Mouse (Mus musculus) monocyte, adult 5-6 weeks (primary cell): ENCODE measurements at regions not wholly inside any gene's neighbourhood (a gene's known extent, or its start where the extent isn't known, plus 50 kb on each side); places are given as distances from the start of the nearest gene placed in this dataset.

ENCODE experiments used
- ATAC-seq: fragments of 153-309, 156-312 bp; replicated peaks from 2 replicates; pipeline ENCODE4 v1.8.0; 2017; ENCODE audit warnings: mild to moderate bottlenecking; ENCODE audit not compliant: low TSS enrichment, insufficient number of reproducible peaks, severe bottlenecking, poor library complexity, low FRiP score

DNA sequence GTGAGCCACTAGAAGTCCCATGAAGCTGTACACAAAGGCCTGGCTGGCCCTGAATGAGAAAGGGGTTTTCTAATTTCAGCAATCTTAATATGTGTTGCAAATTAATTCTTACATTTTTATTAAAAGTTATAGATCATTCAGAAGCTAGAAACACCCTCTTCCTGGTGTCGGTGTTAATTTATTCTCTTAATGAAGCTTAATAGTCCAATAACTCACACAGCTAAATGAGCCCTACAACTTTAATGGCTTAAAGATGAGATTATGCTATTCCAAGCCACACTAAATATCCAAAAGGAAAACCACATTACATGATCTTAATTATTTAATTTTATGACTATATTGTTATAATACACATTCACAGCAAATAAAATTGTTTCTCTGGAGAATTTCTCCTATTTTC, 585.7 kb downstream of the Basp1 start:
- no peak for ATAC-seq

DNA sequence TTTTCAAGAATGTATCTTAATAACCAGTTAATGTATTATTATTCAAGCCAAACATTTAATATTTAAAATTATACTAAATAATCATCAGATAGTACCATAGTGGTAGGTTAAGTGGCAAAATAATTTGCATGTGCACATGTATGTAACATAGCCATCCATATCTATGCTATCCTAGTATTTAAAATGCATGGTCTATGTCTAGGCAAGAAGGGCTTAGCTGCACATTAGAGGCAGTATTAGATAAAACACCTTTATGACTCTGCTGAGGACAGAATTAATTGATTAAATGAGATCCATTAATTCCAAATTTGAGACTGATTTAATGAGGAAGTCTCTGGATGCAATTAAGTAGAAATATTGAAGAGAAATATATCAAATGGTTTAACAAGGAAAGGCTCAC, 586.3 kb downstream of the Basp1 start:
- no peak for ATAC-seq

DNA sequence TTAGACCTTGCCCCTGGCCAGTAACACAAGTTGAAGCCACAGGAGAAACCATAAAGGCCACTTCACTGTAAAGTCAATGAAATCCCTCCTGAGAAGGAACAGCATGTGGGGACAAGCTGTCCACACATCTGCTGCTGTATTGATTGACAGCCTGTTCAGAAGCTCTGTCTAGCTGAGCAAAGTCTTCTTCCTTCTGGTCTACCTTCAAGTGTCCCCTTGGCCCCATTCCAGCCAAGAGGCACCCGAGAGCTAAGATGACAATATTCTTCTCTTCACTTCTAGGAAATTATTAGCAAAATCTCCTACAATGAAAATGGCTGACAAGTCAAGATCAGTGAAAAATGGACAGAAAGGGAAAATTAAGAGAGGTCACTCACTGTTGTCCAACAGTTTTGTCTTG, 616.7 kb downstream of the Basp1 start:
- ATAC-seq: no peak

DNA sequence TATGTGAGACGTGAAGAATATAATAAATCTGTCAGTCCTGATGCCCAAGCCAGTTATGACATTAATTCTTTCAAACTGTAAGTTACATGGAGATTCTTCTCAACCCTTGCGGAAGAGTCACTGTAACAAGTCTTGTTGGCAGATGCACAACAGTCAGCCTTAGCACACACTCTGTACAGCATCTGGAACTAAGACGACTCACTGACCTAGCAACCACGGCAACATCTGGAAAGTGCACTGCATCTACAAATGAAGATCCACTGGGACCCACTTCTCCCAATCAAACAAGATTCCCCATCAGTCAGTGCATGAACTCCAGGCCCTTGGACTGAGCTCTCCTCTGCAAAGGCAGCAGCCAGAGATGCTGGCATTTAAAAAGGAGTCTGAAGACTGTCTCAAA, 620.2 kb downstream of the Basp1 start:
- no peak for ATAC-seq

DNA sequence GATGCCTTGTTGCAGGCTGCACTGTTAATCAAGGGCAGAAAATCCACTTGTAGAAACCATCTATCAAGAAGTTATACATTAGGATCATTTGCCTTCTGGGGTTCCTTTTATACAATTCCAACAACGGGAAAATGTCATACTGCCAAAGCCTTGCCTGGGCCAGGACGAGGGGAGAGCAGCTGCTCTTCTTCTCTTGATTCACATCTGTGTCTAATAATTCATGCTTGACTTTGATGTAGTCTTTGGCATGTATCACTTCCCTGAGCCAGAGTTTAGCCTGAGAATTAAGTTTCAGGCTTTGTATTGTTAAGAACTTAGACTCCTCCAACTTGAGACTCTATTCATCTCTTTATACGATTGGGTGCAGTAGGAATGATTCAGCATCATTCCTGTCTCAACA, 627.2 kb downstream of the Basp1 start:
- ATAC-seq: no peak

DNA sequence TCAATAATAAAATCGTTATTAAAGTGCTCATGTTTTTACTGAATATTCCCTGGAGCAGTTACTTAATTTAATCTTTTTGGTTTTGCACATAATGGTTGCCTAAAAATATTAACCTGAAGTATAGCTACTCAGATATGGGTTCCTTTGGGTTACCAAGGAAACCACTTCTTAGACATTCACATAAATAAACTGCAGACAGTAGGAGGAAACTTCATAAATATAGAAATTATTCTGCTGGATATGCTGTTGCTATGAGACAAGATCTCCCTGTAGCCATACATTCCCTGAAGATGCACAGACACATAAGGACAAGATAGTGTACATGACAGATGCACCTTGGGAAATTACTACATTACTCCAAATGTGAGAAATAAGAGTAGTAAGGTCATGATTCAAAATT, 635.3 kb downstream of the Basp1 start:
- ATAC-seq: no peak

DNA sequence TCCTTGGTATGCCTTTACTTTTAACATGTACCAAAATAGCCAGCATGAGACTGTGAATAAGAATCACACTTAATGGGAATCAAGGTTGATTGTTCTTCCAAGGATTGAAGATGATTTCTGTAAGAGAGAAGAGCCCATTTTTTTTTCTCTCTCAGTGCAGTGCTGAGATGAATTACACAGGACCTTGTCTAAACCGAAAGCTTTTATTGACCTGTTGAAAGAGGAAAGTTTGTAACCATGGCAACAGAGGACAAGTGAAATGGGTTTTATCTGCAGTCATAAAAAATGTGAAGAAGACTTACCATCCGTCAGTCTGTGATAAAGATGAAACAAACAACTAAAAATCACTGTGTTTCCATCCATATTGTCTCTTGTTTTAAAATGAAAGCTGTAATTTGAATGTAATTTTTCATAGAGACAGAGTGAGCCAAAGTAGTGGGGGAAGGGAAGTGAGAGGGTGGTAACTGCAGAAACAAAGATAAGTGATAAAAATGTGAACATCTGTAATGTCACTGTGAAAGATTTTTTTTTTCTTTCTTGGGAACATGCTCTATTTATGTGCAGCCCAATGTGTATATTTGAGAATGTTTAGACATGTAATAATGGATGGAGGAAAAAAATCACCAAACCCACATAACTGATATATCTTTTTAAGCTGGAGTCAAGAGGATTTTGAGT, 661.9 kb downstream of the Basp1 start:
- ATAC-seq: no peak

DNA sequence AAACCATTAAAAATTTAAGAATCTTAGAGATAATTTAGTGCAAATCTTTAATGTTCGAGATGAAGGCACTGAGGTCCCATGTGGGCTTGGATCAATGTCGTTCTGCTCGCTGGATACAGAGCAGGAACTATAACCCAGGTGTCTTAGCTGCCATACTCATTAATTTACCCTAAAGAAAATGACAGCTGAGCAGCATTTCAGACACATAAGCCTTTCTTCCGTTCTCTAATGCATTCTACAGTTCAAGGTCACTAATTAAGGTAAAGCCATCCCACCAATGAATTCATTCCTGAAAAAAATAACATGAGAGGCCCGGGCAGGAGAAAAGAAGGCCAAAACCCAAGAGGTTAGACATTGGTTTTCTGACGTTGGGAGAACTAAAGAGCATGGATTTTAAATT, 670.3 kb downstream of the Basp1 start:
- no peak for ATAC-seq

DNA sequence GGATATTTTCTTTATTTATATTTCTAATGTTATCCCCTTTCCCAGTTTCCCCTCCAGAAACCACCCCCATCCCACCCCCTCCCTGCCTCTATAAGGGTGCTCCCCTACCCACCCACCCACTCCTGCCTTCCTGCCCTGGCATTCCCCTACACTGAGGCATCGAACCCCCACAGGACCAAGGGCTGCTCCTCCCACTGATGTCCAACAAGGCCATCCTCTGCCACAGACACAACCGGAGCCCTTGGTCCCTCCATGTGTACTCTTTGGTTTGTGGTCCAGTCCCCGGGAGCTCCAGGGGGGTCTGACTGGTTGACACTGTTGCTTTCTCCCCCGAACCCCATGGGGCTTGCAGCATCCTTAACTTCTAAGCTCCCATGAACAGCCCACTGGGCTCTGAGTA, 688.4 kb downstream of the Basp1 start:
- ATAC-seq: no peak

DNA sequence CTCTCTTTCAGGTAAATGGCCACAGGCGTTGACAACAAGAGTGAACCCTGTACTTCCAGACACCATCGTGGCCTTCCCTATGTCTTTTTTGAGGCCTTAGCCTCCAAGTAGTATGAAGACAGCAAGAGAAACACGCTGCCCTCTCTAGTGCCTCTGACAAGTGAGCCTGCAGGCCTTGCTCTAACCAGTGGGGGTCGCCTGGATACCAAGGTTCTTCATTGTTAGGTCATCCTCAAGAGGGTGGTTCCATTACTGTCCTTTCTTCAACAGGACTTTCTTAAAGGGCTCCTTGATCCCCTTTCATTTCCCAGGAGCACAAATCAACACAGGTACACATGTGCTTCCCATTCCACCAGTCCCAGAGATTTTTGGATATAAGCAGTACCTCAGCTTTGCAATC, 688.9 kb downstream of the Basp1 start:
- no peak for ATAC-seq

DNA sequence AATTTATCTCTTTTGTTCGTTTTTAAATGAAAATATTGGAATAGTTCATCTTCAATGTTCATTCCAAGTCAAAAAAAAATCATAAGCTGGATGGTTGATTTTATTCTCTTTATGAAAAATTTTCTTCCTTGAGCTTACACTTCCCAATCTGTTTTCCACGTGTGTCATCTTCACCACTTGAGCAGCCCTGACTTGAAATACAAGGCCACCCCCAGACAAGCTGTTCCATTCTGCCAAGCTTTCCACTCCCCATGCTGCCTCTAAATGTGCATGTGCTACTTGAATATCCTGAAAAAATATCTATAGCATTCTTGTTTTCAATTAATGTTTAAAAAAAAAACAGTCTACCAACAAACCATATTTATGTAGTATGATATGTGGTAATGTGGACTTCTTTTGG, 693.2 kb downstream of the Basp1 start:
- no peak for ATAC-seq

DNA sequence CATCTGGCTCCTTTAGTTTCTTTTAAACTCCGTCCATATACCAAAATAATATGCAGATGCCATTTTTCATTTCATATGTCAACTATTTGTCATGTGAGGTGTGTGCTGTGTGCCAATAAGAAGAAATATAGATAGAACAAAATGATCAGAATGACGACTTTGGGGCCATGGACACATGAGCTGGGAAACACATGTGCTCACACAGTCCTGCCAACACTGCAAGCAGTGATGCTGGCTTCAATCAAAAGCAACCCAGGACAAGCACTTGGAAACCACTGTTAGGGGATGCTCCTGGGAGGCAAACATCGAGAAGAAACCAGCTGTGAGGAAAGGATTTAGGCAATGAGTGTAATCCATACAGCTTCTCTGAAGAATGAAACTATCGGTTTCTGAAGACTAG, 731.4 kb downstream of the Basp1 start:
- ATAC-seq: no peak

DNA sequence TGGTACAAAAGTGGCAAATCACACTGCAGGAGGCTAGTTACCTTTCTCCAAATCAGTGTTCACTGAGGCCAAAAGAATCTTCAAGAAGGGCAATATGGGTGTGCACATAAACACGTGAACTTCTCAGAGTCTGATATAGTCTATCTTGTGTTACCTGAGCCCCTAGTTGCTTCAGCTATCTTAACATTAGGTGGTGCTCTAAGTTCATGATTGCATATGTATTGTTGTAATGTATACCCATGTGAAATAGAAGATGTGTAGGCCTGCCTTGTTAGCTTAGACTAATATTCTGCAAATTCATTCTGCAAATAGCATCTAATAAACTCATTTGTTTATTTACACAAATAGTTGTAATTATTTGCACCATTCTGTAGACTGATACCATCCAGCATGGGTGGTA, 764.6 kb downstream of the Basp1 start:
- no peak for ATAC-seq

DNA sequence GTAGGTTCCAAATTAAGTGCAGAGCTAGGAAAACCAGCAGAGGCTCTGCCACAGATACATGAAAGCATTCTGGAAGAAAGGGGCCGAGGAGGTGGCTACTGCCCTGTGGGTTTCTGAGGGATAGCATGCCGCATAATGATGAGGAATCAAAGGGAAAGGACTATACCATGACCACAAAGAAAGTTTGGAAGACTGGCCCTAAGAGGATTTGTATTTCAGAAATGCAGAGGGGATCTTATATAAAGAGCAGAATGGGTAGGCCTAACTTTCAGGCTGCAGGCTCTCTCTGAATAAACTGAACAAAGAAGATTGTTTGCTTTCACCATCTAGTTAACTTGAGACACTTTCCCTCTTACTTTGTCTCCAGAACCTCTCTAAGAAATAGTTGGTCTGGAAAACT, 777.9 kb downstream of the Basp1 start:
- no peak for ATAC-seq

DNA sequence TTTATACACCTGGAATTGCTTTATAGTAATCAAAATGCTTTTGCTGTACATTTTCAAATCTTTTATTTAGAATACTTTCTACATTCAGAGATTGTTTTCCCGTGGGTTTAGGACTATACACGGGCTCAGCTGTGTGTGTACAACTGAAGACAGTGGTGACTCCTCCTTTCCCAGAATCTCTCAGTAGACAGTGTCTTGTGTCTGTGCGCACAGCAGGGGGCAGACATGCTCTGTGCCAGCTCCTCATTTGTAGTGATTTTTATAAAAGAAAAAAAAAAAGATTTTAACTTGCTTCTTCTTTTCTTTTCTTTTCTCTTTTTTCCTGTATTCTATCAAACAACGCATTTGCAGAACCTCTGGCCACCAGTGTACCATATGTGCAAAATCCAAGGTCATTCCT, 817.3 kb downstream of the Basp1 start:
- ATAC-seq: no peak

DNA sequence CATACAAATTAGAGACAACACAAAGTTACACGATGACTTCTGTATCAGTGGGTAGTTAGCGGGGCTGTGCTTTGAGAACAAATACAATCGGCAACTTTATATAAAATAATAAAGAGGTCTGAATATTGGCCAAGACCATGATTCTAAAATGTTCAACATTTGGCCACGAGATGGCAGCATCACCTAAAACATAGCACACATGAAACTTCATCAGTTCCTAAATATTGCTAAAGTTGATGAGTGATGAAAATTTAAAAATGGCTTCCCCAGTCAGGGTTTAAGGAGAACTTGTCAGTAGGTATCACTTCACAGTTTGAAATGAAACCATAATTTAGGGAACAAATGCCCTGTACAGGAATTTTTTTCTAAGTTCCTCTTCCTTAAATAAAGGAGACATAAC, 824.6 kb downstream of the Basp1 start:
- ATAC-seq: no peak

DNA sequence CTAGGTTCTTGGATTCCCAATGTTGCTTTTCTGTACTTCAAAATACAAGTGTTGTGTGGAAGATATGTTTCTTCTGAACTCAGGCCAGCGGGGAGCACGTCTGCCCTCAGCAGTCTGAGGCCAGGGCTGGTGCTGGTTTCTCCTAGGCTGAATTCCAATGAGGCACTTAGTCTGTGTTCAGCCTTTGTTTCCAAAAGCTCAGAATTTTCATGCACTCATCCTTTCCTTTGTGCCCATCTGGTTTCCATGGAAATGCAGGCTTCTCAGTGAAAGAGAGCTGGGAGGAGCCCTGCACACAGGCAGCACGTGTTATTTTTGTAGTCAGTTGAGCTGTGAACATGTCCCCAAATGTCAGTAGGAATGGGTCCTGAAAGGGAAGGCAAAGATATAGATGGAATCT, 846.6 kb downstream of the Basp1 start:
- ATAC-seq: no peak

DNA sequence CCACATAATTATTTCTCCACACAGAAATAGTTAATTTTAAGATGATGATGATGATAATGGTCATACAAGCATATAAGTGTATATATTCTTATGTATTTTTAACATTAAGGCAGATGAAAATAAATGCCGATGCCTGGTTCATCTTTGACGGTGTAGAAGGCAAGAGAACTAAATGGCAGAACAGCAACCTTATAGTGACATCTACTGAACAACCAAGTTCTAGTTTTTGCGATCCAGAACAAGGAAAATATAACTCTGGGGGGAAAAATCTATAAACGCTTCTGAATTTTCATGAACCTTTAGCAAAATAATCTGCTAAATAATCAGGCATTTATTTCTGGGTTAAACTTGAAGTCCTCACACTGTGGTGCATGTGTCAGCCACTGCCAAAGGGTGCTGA, 856.8 kb downstream of the Basp1 start:
- ATAC-seq: no peak

DNA sequence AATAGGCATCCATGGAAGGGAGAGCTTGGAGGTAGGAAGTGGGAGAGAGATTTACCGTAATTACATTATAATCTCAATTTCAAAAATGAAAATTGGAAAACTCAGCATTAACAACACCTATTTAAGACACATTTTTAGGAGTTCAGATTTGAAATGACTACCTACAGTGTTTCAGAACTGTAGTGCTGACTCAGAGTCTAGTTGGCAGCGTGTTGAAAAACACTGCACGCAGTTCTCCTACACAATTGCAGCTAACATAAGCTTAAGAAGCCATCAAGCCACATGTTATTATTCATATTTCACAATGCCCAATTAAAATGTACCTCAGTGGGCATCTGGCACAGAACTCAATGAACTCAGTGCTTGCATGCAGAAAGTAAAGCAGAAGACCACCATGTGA, 863.5 kb downstream of the Basp1 start:
- ATAC-seq: no peak

DNA sequence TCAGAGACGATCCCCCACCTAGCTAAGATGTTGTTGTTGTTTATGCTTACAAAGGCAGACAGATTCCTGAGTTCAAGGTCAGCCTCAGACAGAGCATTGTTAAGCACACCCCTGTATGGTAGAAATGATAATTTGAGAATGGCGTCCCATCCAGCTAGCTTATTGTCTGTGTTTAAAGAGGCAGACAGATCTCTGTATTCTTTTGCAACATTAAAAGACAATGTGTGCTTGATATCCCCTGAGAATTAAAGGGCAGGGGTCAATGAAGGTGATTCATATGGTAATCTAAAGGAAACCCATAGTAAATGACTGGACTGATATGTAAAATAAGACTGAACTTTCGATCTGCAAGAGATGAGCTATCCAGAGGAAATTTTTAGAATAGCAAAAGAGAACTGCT, 883.5 kb downstream of the Basp1 start:
- no peak for ATAC-seq

DNA sequence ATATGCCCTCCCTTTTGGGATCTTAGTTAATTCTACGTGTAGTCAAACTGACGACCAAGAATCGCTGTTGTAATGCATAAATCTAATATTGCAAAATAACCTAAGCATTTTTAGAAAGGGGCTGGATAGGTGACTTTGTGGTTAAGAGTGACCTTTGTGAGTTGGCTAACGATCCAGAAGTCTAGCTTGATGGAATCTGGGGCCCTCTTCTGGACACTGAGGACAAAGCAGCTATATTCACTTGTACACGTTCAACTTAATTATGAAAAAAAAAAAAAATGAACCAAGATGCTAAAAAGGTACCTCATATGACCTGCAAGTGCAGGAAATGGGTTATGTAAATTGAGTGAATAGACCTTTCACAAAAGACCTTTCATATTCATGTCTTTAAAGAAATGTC, 886.2 kb downstream of the Basp1 start:
- no peak for ATAC-seq
